Mouse (Mus musculus): ENCODE measurements around the gene Pum2.
A peak's percentile ranks its signal among the peaks of the same experiment; 100 is the strongest.
"Not testable (repeated sequence)": the region's sequence is repeated elsewhere in the genome, so short reads cannot be mapped to it uniquely, and the experiment has no call there.

Pum2 gene

GRCm38 (mm10) chr12:8669421-8669820 is 4.5 kb upstream of the Pum2 start:
- DNase-seq (ENCODE audit: low spot score): no peak

GRCm38 (mm10) chr12:8669846-8670245 is 4.1 kb upstream of the Pum2 start:
- DNase-seq (ENCODE audit: low spot score): no peak

- no peak for DNase-seq (ENCODE audit: low spot score)
These were observed 587 bp upstream of the Pum2 start for GRCm38 (mm10) chr12:8673121-8673973.

- DNase-seq (ENCODE audit: low spot score): peak; percentile 55
These were observed 487 bp downstream of the Pum2 start for GRCm38 (mm10) chr12:8674377-8674864.

GRCm38 (mm10) chr12:8674891-8675341 is 982 bp downstream of the Pum2 start:
- DNase-seq (ENCODE audit: low spot score): no peak

- DNase-seq (ENCODE audit: low spot score): no peak
These were observed 1.4 kb downstream of the Pum2 start for GRCm38 (mm10) chr12:8675361-8675760.

GRCm38 (mm10) chr12:8676341-8676740 is 2.4 kb downstream of the Pum2 start:
- DNase-seq (ENCODE audit: low spot score): no peak

GRCm38 (mm10) chr12:8677926-8678325 is 4.0 kb downstream of the Pum2 start:
- no peak for DNase-seq (ENCODE audit: low spot score)

GRCm38 (mm10) chr12:8684200-8684599 is 10.3 kb downstream of the Pum2 start:
- DNase-seq (ENCODE audit: low spot score): no peak

GRCm38 (mm10) chr12:8685036-8685435 is 11.1 kb downstream of the Pum2 start:
- DNase-seq (ENCODE audit: low spot score): no peak

- DNase-seq (ENCODE audit: low spot score): not testable (repeated sequence)
These were observed 15.9 kb downstream of the Pum2 start for GRCm38 (mm10) chr12:8689882-8690281.

GRCm38 (mm10) chr12:8698895-8699294 is 25.0 kb downstream of the Pum2 start:
- DNase-seq (ENCODE audit: low spot score): peak; percentile 50

- no peak for DNase-seq (ENCODE audit: low spot score)
These were observed 30.1 kb downstream of the Pum2 start for GRCm38 (mm10) chr12:8703988-8704387.

GRCm38 (mm10) chr12:8708876-8709275 is 34.9 kb downstream of the Pum2 start:
- DNase-seq (ENCODE audit: low spot score): no peak

- DNase-seq (ENCODE audit: low spot score): no peak
These were observed 38.7 kb downstream of the Pum2 start for GRCm38 (mm10) chr12:8712665-8713064.

GRCm38 (mm10) chr12:8716093-8716492 is 42.2 kb downstream of the Pum2 start:
- DNase-seq (ENCODE audit: low spot score): no peak

- DNase-seq (ENCODE audit: low spot score): no peak
These were observed 53.0 kb downstream of the Pum2 start for GRCm38 (mm10) chr12:8726890-8727289.

- DNase-seq (ENCODE audit: low spot score): no peak
These were observed 54.8 kb downstream of the Pum2 start for GRCm38 (mm10) chr12:8728739-8729138.

GRCm38 (mm10) chr12:8753654-8754053 is 79.7 kb downstream of the Pum2 start:
- DNase-seq (ENCODE audit: low spot score): no peak

GRCm38 (mm10) chr12:8754116-8754515 is 80.2 kb downstream of the Pum2 start:
- DNase-seq (ENCODE audit: low spot score): no peak

- no peak for DNase-seq (ENCODE audit: low spot score)
These were observed 84.1 kb downstream of the Pum2 start for GRCm38 (mm10) chr12:8758029-8758428.

- no peak for DNase-seq (ENCODE audit: low spot score)
These were observed 85.2 kb downstream of the Pum2 start for GRCm38 (mm10) chr12:8759115-8759514.

GRCm38 (mm10) chr12:8759779-8760178 is 85.8 kb downstream of the Pum2 start:
- no peak for DNase-seq (ENCODE audit: low spot score)

- no peak for DNase-seq (ENCODE audit: low spot score)
These were observed 86.6 kb downstream of the Pum2 start for GRCm38 (mm10) chr12:8760561-8760960.
